Mouse (Mus musculus) T-helper 17 cell (primary cell): ENCODE results near the gene Pln.

Experiments used
- in situ Hi-C, 2 experiments: fragments of 300-600 bp; cut with MboI, MseI; formaldehyde crosslinking; loops; 1 replicate in 1 of 2; 2 replicates in 1 of 2; pipeline ENCODE4 v1.15.1; 2025; ENCODE audit warnings: high pct_unique_total_duplicates in 2 of 2

Gene Pln

GRCm38 (mm10) chr10:53353665-53354064 lies 16.2 kb downstream of the Pln start:
- in situ Hi-C loops: no loop called here

DNA sequence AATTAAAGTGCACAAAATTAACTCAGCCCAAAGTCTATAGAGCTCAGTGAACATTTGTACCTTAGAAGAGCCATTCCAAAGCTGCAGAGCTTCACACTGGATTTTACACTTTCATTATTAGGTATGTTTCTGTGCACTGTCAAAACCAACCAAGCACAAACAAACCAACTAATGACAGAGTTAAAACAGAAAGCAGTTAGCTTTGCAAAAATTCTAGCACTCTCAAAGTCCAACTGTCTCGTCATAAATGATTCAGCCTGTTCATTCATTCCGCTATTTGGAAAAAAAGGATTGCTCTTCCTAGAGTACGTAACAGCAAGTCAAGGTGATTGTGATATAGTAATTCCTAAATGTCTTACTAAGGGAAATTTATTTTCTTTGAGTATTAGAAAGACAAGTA lies 21.5 kb downstream of the Pln start:
- in situ Hi-C loops: no loop called here

DNA sequence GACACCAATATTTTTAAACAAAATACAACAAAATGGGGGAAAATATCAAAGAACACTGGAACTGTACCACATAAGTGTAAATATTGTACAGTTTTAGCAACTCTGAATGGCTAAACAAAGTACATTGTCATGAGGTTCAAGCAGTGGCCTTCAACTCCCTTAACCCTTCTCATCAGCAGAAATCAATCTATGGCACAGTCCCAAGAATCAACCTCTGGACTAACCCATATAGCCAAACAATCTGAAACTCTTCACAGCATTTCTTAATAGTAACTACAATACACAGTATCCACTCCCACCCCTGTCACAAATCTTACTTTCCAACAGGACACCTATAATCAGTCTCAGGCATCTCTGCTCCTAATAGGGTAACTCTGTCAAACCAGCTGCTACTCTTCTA lies 26.8 kb downstream of the Pln start:
- in situ Hi-C loops: no loop called here

GRCm38 (mm10) chr10:53367265-53367664 lies 29.8 kb downstream of the Pln start:
- in situ Hi-C loops: no loop called here

GRCm38 (mm10) chr10:53373885-53374578 lies 36.6 kb downstream of the Pln start:
- in situ Hi-C loops: loop anchor here in 1 of 2 experiments (5.0 kb wide), 1 partner anchor 83 kb away; no protein-coding TSS in a partner anchor

DNA sequence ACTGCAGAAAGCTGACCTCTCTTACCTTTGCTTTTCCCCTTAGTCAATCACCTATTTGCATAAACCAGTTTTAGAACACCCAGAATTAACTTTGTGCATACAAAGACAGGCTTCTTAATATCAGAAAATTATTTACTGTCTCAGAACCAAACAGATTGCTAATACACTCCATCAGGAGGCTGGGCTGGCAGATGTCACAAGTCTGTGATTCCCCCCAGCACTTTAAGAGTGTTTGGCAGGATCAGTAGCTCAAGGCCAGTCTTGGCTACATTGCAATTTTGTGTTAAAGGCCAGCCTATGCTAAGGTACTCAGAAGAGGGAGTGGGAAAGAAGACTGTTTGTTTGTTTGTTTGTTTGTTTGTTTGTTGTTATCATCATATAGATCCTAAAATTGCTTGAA lies 39.6 kb downstream of the Pln start:
- in situ Hi-C loops: no loop called here

GRCm38 (mm10) chr10:53378296-53378695 lies 40.8 kb downstream of the Pln start:
- in situ Hi-C loops: no loop called here

DNA sequence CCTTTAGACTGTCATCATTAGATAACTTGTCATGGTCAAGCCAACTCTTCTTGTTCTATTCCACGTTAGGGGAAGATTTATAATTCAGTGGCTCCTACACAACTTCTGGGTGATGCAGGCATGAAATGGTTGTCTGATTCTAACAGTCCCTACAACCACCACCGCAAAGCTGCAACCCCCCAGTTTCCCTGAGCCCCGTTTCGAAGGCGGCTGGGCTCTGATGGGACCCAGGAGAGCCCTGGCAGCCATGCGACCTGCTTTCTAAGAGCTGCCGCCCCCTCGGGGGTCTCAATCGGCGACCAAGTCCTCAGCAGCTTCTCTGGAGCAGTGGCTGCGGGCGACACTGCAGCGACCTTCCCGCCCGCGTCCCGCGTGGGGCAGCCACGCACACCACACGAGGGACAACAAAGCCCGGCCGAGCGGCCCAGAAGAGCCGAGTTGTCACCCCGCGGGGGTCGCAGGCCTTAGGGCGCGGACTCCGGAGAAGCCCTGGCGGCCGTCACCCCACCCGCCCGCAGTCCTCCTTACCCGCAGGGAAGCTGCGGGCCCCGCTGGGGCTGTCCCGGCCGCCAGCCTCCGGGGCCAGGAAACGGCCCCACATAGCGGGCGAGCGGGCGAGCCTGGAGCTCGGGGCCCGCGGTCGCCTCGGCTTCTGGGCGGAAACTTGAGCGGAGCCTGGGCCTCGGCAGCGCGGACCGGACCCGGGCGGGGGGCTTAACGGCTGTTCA lies 41.7 kb downstream of the Pln start:
- in situ Hi-C loops: no loop called here

GRCm38 (mm10) chr10:53379709-53380106 lies 42.2 kb downstream of the Pln start, which contains the start of gene Cep85l:
Gene Cep85l (minus strand): TSS chr10:53379947.
- in situ Hi-C loops: no loop called here

GRCm38 (mm10) chr10:53382696-53383365 lies 45.4 kb downstream of the Pln start:
- in situ Hi-C loops: no loop called here

DNA sequence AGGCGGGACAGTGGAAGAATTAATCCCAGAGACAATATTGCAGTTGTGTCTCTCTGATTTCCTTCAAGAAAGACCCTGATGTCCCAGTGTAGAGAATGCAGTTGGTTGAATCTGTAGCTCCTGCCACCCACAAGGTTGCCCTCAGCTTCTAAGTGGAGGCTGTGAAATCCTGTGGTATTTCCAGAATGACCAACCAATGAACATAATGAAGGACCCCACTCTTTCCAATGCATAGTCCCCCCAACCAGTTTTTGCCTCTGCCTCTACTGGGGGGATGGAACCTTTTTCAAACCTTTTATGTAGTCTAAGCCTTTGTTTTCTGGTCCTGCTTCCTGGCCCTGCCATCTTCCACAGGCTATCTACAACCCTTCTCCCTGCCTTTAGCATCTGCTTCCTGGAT lies 47.4 kb downstream of the Pln start:
- in situ Hi-C loops: no loop called here

DNA sequence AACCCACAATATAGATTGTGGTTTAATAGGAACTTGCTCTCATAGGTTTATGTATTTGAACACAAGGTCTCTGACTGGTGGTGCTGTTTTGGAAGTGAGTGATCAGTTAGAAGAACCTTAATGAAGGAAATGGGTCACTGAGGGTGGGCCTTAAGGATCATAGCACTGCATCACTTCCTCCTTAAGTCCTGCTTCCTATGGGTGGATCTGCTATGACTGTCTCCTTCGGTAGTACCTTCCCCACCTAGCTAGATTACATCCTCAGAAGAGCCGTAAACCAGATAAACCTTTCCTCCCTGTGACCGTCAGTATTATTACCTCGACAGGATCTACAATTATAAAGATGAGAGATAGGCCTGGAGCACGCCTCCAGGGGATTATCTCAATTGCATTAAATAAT lies 48.0 kb downstream of the Pln start:
- in situ Hi-C loops: no loop called here

DNA sequence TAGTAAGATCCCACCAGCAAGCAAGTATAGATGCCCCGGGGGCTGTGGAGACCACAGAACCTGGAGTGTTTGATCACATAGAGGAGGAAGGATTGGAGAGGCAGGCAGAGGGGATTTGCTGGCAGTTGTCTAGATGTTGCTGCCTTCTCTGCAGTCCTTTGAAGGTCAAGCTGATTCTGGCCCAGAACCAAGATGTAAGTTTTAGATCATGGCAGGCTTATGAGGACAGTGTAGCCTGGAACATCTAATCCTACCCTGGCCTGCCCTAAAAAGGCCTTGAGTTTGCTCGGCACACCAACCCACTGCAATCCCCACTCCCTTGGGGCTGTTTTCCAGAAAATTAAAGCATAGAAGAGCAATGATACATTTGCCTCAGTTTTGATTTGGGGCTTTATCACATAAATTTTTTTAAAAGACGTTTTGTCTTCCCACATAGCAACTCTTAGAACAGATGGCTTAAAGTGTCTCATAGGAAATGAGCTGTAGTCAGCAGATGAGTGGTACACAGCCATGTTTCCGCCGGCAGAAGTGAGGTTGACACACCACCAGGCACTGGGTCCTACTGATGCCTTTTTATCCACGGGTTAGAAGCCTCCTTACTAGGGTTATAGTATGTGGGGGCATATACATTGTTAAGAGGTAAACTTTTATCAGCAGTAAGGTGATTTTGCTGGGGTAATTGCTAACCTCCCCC lies 50.9 kb downstream of the Pln start:
- in situ Hi-C loops: no loop called here

GRCm38 (mm10) chr10:53394923-53395629 lies 57.6 kb downstream of the Pln start:
- in situ Hi-C loops: no loop called here
